Mouse (Mus musculus): ENCODE results near the gene Wnt11. TPM values are rescaled to one million over a fixed set of nuclear protein-coding genes. Genes with fewer than 3 reads are reported as not detected.
A peak's percentile ranks its signal among the peaks of the same experiment; 100 is the strongest.

The Wnt11 gene
- polyA plus RNA-seq, 1 experiment: 0.80 TPM

DNA sequence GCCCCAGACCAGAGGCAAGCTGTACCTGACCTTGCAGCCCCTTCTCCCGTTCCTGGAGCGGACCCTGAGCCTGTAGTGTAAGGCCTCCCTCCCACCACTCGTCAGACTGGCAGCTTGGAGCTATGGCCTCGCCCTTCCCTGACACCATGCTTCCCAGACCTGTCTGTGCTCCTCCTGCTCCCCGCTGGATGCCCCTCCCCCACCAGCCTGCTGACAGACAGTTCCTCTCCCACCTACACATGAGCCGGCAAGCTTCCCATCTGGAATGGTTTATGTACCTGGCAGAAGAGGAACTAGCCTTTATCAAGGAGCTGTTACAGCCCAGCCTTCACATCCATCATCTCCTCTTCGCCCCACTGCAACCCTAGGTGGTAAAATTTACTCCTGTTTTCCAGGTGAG is 6.0 kb upstream of the Wnt11 start:
- no peak for TF ChIP-seq CTCF (IDR thresholded peaks at IDR 0.05; ENCODE audit: control insufficient read depth, insufficient read depth, insufficient replicate concordance, low read depth, low read length)
- no peak for TF ChIP-seq POLR2A (IDR thresholded peaks at IDR 0.05; ENCODE audit: control insufficient read depth, low read depth, low read length)
- Histone ChIP-seq H3K27me3 (ENCODE audit: control insufficient read depth, insufficient read depth, low read length) (no peaks in the 10 kb centered on the region), H3K36me3 (ENCODE audit: control insufficient read depth, insufficient read depth, low read length) (no peaks in the 10 kb centered on the region), H3K27ac (ENCODE audit: control insufficient read depth, insufficient read depth, low read depth, low read length) (no peak overlapping the region), H3K4me1 (ENCODE audit: control insufficient read depth, insufficient read depth, low read length) (peaks cover 2% of the 10 kb centered on the region; the same call in 1 of the 2 replicates), H3K4me3 (ENCODE audit: control insufficient read depth, low read depth, low read length) (no peak overlapping the region)

- Histone ChIP-seq H3K27ac (ENCODE audit: control insufficient read depth, insufficient read depth, low read depth, low read length) (no peak overlapping the region), H3K4me1 (ENCODE audit: control insufficient read depth, insufficient read depth, low read length) (peaks cover 17% of the 10 kb centered on the region), H3K27me3 (ENCODE audit: control insufficient read depth, insufficient read depth, low read length) (no peaks in the 10 kb centered on the region; the same call in 1 of the 2 replicates), H3K4me3 (ENCODE audit: control insufficient read depth, low read depth, low read length) (no peak overlapping the region), H3K36me3 (ENCODE audit: control insufficient read depth, insufficient read depth, low read length) (no peaks in the 10 kb centered on the region)
- TF ChIP-seq CTCF (IDR thresholded peaks at IDR 0.05; ENCODE audit: control insufficient read depth, insufficient read depth, insufficient replicate concordance, low read depth, low read length) (no peak), POLR2A (IDR thresholded peaks at IDR 0.05; ENCODE audit: control insufficient read depth, low read depth, low read length) (no peak)
Measured at GRCm38 (mm10) chr7:98831290-98831689, 3.6 kb upstream of the Wnt11 start.

DNA sequence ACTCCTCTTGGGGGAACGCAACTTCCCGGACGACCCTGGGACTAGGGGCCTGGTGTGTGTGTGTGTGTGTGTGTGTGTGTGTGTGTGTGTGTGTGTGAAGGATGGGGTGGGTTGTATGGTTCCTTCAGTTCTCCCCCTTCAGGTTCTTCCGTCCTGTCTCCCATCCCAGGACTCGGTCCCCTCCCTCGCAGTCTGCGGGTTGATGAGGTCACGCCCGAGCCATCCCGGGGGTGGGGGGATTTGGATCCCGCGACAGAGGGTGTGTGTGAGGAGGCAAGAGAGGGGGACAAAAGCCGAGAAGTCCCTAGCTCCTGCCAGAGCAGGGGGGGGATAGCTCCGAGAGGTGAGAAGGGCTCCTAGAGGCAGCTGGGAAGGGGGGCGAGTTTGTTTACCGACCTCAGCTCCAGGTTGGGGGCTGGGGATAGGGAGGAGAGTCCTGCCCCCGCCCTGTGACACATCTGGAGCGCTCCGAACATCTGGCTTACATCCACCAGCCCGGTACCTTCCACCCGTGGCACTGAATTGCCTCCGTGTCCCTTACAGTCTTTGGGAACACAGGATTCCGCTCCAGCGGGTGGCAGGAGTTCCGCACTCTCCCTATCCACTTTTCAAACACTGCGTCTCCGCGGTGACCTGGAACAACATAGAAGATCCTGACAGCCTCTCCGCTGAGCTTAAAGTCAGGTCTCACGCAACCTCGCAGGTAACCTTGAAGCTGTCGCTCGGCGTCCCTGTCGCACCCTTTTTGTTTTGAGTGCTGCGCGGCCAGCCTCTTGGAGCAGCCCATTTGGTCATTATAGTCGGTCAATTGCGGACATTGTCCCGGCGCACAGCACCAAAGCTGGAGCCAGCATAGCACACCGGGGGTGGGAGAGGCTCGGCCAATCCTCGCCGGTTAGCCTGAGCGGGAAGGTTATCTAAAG is 868 bp downstream of the Wnt11 start:
- TF ChIP-seq POLR2A (IDR thresholded peaks at IDR 0.05; ENCODE audit: control insufficient read depth, low read depth, low read length) (no peak), CTCF (IDR thresholded peaks at IDR 0.05; ENCODE audit: control insufficient read depth, insufficient read depth, insufficient replicate concordance, low read depth, low read length) (no peak)
- Histone ChIP-seq H3K4me3 (ENCODE audit: control insufficient read depth, low read depth, low read length) (peak overlapping the region; percentile 65), H3K4me1 (ENCODE audit: control insufficient read depth, insufficient read depth, low read length) (peaks cover 26% of the 10 kb centered on the region), H3K27ac (ENCODE audit: control insufficient read depth, insufficient read depth, low read depth, low read length) (no peak overlapping the region), H3K27me3 (ENCODE audit: control insufficient read depth, insufficient read depth, low read length) (no peaks in the 10 kb centered on the region; the same call in 1 of the 2 replicates), H3K36me3 (ENCODE audit: control insufficient read depth, insufficient read depth, low read length) (no peaks in the 10 kb centered on the region)

- H3K4me1 ChIP-seq (ENCODE audit: control insufficient read depth, insufficient read depth, low read length): peaks cover 26% of the 10 kb centered on the region
- TF ChIP-seq POLR2A (IDR thresholded peaks at IDR 0.05; ENCODE audit: control insufficient read depth, low read depth, low read length) (no peak), CTCF (IDR thresholded peaks at IDR 0.05; ENCODE audit: control insufficient read depth, insufficient read depth, insufficient replicate concordance, low read depth, low read length) (peak; percentile 32; the same call in 1 of the 2 replicates)
- no peak overlapping the region for H3K27ac ChIP-seq (ENCODE audit: control insufficient read depth, insufficient read depth, low read depth, low read length)
- no peaks in the 10 kb centered on the region for H3K36me3 ChIP-seq (ENCODE audit: control insufficient read depth, insufficient read depth, low read length)
- no peak overlapping the region; the same call in 1 of the 2 replicates for H3K4me3 ChIP-seq (ENCODE audit: control insufficient read depth, low read depth, low read length)
- no peaks in the 10 kb centered on the region; the same call in 1 of the 2 replicates for H3K27me3 ChIP-seq (ENCODE audit: control insufficient read depth, insufficient read depth, low read length)
Measured at GRCm38 (mm10) chr7:98836646-98837045, 1.7 kb downstream of the Wnt11 start.

- Histone ChIP-seq H3K27me3 (ENCODE audit: control insufficient read depth, insufficient read depth, low read length) (no peaks in the 10 kb centered on the region; the same call in 1 of the 2 replicates), H3K4me1 (ENCODE audit: control insufficient read depth, insufficient read depth, low read length) (peaks cover 26% of the 10 kb centered on the region), H3K27ac (ENCODE audit: control insufficient read depth, insufficient read depth, low read depth, low read length) (no peak overlapping the region), H3K36me3 (ENCODE audit: control insufficient read depth, insufficient read depth, low read length) (no peaks in the 10 kb centered on the region), H3K4me3 (ENCODE audit: control insufficient read depth, low read depth, low read length) (peak overlapping the region; percentile 22; the same call in 1 of the 2 replicates)
- TF ChIP-seq CTCF (IDR thresholded peaks at IDR 0.05; ENCODE audit: control insufficient read depth, insufficient read depth, insufficient replicate concordance, low read depth, low read length): no peak; the same call in 1 of the 2 replicates
- no peak for TF ChIP-seq POLR2A (IDR thresholded peaks at IDR 0.05; ENCODE audit: control insufficient read depth, low read depth, low read length)
Measured at GRCm38 (mm10) chr7:98837901-98838300, 3.0 kb downstream of the Wnt11 start.

- TF ChIP-seq CTCF (IDR thresholded peaks at IDR 0.05; ENCODE audit: control insufficient read depth, insufficient read depth, insufficient replicate concordance, low read depth, low read length) (no peak), POLR2A (IDR thresholded peaks at IDR 0.05; ENCODE audit: control insufficient read depth, low read depth, low read length) (no peak)
- no peaks in the 10 kb centered on the region for H3K36me3 ChIP-seq (ENCODE audit: control insufficient read depth, insufficient read depth, low read length)
- peaks cover 26% of the 10 kb centered on the region for H3K4me1 ChIP-seq (ENCODE audit: control insufficient read depth, insufficient read depth, low read length)
- H3K27ac ChIP-seq (ENCODE audit: control insufficient read depth, insufficient read depth, low read depth, low read length): no peak overlapping the region
- peak overlapping the region; percentile 62 for H3K4me3 ChIP-seq (ENCODE audit: control insufficient read depth, low read depth, low read length)
- H3K27me3 ChIP-seq (ENCODE audit: control insufficient read depth, insufficient read depth, low read length): no peaks in the 10 kb centered on the region; the same call in 1 of the 2 replicates
Measured at GRCm38 (mm10) chr7:98838729-98839141, 3.8 kb downstream of the Wnt11 start.

DNA sequence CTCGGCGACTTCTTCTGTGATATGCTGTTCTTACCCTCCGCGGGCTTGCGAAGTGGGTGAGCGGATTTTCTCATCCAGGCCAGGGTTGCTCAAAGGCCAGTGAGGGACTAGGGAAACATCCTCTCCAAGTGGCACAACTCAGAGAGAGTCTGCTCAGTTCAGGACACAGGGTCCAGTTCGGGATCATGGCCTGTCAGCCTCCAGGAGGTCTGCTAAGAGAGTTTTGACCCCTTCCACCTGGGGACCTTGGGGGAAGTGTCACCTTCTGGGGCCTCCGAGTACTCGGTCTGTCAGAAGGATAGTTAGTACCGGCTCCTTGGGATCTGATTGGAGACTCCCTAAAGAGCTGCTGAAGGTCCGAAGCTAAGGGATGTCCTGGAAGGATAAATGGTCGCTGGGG is 4.4 kb downstream of the Wnt11 start:
- no peak overlapping the region; the same call in 1 of the 2 replicates for H3K4me3 ChIP-seq (ENCODE audit: control insufficient read depth, low read depth, low read length)
- no peaks in the 10 kb centered on the region; the same call in 1 of the 2 replicates for H3K27me3 ChIP-seq (ENCODE audit: control insufficient read depth, insufficient read depth, low read length)
- no peak overlapping the region for H3K27ac ChIP-seq (ENCODE audit: control insufficient read depth, insufficient read depth, low read depth, low read length)
- H3K36me3 ChIP-seq (ENCODE audit: control insufficient read depth, insufficient read depth, low read length): no peaks in the 10 kb centered on the region
- H3K4me1 ChIP-seq (ENCODE audit: control insufficient read depth, insufficient read depth, low read length): peaks cover 26% of the 10 kb centered on the region
- no peak for TF ChIP-seq CTCF (IDR thresholded peaks at IDR 0.05; ENCODE audit: control insufficient read depth, insufficient read depth, insufficient replicate concordance, low read depth, low read length)
- TF ChIP-seq POLR2A (IDR thresholded peaks at IDR 0.05; ENCODE audit: control insufficient read depth, low read depth, low read length): no peak

All from testis, adult 2 months (tissue).